In the genomic region with DNA sequence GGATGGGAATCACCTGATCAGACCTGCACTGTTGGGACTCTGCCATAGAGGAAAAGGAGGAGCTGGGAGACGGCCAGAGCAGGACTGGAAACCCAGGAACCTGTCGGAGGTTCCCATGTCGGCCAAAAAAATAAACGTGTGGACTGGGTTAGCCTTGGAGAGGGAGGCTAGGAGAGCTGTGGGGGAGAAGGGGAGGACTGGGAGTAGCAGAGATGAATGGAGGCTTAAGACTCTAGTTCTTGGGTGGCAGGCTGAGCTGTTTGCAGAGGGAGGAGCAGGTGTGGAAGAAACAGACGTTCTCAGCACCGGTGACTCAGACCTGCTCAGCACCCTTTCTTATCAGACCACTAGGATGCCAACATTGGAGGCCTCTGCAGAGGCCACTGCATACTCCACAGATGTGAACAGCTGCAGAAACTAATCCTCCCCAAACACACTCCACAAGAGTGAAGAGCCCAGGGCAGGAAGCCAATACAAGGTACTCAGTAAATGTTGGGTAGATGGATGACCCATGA, we compare ENCODE assay signal across 8 mouse cellular contexts. TPM values are rescaled to one million over a fixed set of nuclear protein-coding genes. Genes with fewer than 3 reads are reported as not detected.
DNase-seq lines count a peak whose midpoint lies in the region; ATAC-seq lines count a peak whose summit lies in the region.

No protein-coding gene starts in this region.

- H3K27me3 ChIP-seq in forebrain, embryonic 14.5 days (replicated peaks; ENCODE audit: control insufficient read depth, insufficient read depth, low read length), result no peaks in the 10 kb centered on the region

- H3K4me2 ChIP-seq in forebrain, embryonic 14.5 days (ENCODE audit: low read length), result peak overlapping the region; percentile 89

- DNase-seq in kidney, adult 8-10 months, result peak; percentile 69 to 75
- no peak for DNase-seq in kidney, postnatal 10 days
- peak; percentile 5 for DNase-seq in forebrain, embryonic 14.5 days (ENCODE audit: low spot score)
- DNase-seq in layer of hippocampus, postnatal 10 days (ENCODE audit: low spot score in 2 of 2), result no peak
- DNase-seq in left cerebral cortex, adult 8-10 months (ENCODE audit: low spot score in 2 of 2), result no peak
- DNase-seq in heart, postnatal 10 days, result no peak

- H3K27ac ChIP-seq in brown adipose tissue, adult 24 weeks (replicated peaks; ENCODE audit: low read depth, low read length), result no peak overlapping the region
- H3K27ac ChIP-seq in forebrain, embryonic 14.5 days (ENCODE audit: low read depth, low read length), result no peak overlapping the region

- peak overlapping the region; percentile 67; the same call in 1 of the 2 replicates for H3K9ac ChIP-seq in forebrain, embryonic 14.5 days (ENCODE audit: low read length)

- no peak for ATAC-seq in forebrain, embryonic 14.5 days
- peak; percentile 33 for ATAC-seq in megakaryocyte-erythroid progenitor cell, adult 5-6 weeks (replicated peaks; ENCODE audit: low FRiP score, low TSS enrichment, poor library complexity, severe bottlenecking)

- peaks cover 2% of the 10 kb centered on the region; the same call in 1 of the 2 replicates for H3K4me1 ChIP-seq in brown adipose tissue, adult 24 weeks (ENCODE audit: control insufficient read depth, insufficient read depth, insufficient read length, low read length)
- 0 out of 2 replicates have a peak, but pooled peaks cover 6% of the 10 kb centered on the region for H3K4me1 ChIP-seq in forebrain, embryonic 14.5 days (ENCODE audit: control insufficient read depth, insufficient read depth, low read length)

- peak overlapping the region; percentile 96 for H3K4me3 ChIP-seq in brown adipose tissue, adult 24 weeks (ENCODE audit: insufficient read depth, low read depth, low read length)
- peak overlapping the region; percentile 69; the same call in 1 of the 2 replicates for H3K4me3 ChIP-seq in forebrain, embryonic 14.5 days (ENCODE audit: low read depth, low read length)

- intact Hi-C loops in heart, postnatal 10 days (cut with DNase I), result loop anchor here (5.0 kb wide), 2 partner anchors 69 to 169 kb away; no protein-coding TSS in a partner anchor

- 43% methylated on average over 6 of the region's 6 CpGs for WGBS in forebrain, embryonic 14.5 days

- H3K36me3 ChIP-seq in forebrain, embryonic 14.5 days (ENCODE audit: control insufficient read depth, insufficient read depth, low read length), result peaks cover under 1% of the 10 kb centered on the region; the same call in 1 of the 2 replicates

- no peaks in the 10 kb centered on the region for H3K9me3 ChIP-seq in forebrain, embryonic 14.5 days (replicated peaks; ENCODE audit: control insufficient read depth, low read length)

RNA-seq across cellular contexts. Expression of a gene that starts 1.9 kb away (rescaled TPM):
- 51.9 and 66.8 TPM in 2 replicates for polyA plus RNA-seq in brown adipose tissue, adult 24 weeks (2012; ENCODE audit: insufficient read depth, insufficient read length, missing spikeins)
- polyA plus RNA-seq in forebrain, embryonic 14.5 days (2014; fragmentation: Nextera tagmentation; extraction: Ambion mirVana), result 15.2 and 15.7 TPM in 2 replicates
- 0.31 and 1.5 TPM in 2 replicates for total RNA-seq in megakaryocyte-erythroid progenitor cell, adult 5-6 weeks (2014; fragmentation: Nextera tagmentation)
- total RNA-seq in megakaryocyte-erythroid progenitor cell, adult 5-6 weeks (2017), result 0.76 and 1.3 TPM in 2 replicates
- total RNA-seq in layer of hippocampus, postnatal 10 days (2021), result 100 to 1,000 TPM; 141 to 142 TPM
- total RNA-seq in left cerebral cortex, adult 8-10 months (2022), result 100 to 1,000 TPM; 177 to 201 (median 188) TPM
- 1 to 10 TPM; 3.1 to 6.0 TPM for total RNA-seq in heart, postnatal 10 days (2021)

RNA-seq across cellular contexts. Expression of a gene that starts 43.2 kb away (rescaled TPM):
- 10.0 and 10.3 TPM in 2 replicates for polyA plus RNA-seq in brown adipose tissue, adult 24 weeks (2012; ENCODE audit: insufficient read depth, insufficient read length, missing spikeins)
- polyA plus RNA-seq in forebrain, embryonic 14.5 days (2014; fragmentation: Nextera tagmentation; extraction: Ambion mirVana), result 9.2 and 12.7 TPM in 2 replicates
- total RNA-seq in megakaryocyte-erythroid progenitor cell, adult 5-6 weeks (2014; fragmentation: Nextera tagmentation), result 2.4 and 3.5 TPM in 2 replicates
- 1.1 and 2.2 TPM in 2 replicates for total RNA-seq in megakaryocyte-erythroid progenitor cell, adult 5-6 weeks (2017)
- 10 to 100 TPM; 50.3 to 52.9 TPM for total RNA-seq in layer of hippocampus, postnatal 10 days (2021)
- 10 to 100 TPM; 76.8 to 87.2 (median 83.1) TPM for total RNA-seq in left cerebral cortex, adult 8-10 months (2022)
- total RNA-seq in heart, postnatal 10 days (2021), result 10 to 100 TPM; 65.4 to 73.1 TPM

Comparison
In these comparisons a context has a peak if more than half of its experiments do, and no peak if none do; other contexts are left out.
1. DNase-seq: peak in kidney, adult 8-10 months (2 of 2) and forebrain, embryonic 14.5 days (single experiment); none in kidney, postnatal 10 days (single experiment), layer of hippocampus, postnatal 10 days (0 of 2), left cerebral cortex, adult 8-10 months (0 of 2) and heart, postnatal 10 days (0 of 2).
2. RNA of a gene that starts 1.9 kb away (total RNA-seq): 177 to 201 TPM in left cerebral cortex, adult 8-10 months and 141 to 142 TPM in layer of hippocampus, postnatal 10 days; 3.1 to 6.0 TPM in heart, postnatal 10 days and 0.31 to 1.5 TPM in megakaryocyte-erythroid progenitor cell, adult 5-6 weeks; every median in the first group is over 10 times any median in the second.
3. RNA of a gene that starts 43.2 kb away (total RNA-seq): 76.8 to 87.2 TPM in left cerebral cortex, adult 8-10 months, 65.4 to 73.1 TPM in heart, postnatal 10 days and 50.3 to 52.9 TPM in layer of hippocampus, postnatal 10 days; 1.1 to 3.5 TPM in megakaryocyte-erythroid progenitor cell, adult 5-6 weeks; every median in the first group is over 10 times any median in the second.